Mouse (Mus musculus) lung, postnatal 4 days (tissue): ENCODE results near the gene Vmn1r36.
"Not testable (repeated sequence)": the region's sequence is repeated elsewhere in the genome, so short reads cannot be mapped to it uniquely, and the experiment has no call there.

Source experiments
- DNase-seq, 2 experiments: peaks; one replicate each; pipeline ENCODE4 v3.0.0; 2021

Gene Vmn1r36

DNA sequence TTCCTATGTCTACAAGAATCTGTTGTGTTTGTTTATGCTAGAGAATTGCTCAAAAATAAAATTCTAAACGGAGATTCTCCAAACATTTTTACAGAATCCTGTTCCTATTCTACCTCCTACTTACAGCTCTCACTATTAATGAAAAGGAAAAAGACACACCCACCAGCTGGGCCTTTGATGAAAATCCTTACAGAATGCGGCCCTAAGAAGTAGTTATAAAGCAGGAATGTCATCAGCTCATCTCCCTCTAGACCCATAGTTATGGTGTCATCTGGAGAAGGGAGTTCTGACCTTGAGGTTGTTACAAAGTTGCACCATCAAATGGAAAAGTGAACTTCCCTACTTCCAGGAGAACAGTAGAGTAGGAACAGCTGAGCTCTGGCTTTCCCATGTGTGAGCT lies at the start of gene Vmn1r36:
Gene Vmn1r36, minus strand, starts transcription at position 101 of the 400 bp plus-strand sequence.
- not testable (repeated sequence) for DNase-seq

DNA sequence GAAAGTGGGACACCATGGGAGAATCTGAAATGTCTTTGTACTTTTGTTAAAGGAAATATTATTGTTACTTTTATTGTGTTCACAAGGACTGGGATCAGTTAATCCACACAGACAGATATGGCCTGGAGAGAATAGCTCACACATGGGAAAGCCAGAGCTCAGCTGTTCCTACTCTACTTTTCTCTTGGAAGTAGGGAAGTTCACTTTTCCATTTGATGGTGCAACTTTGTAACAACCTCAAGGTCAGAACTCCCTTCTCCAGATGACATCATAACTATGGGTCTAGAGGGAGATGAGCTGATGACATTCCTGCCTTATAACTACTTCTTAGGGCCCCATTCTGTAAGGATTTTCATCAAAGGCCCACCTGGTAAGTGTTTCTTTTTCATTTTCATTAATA lies 10.1 kb upstream of the Vmn1r36 start, which contains the start of gene Vmn1r37:
Gene Vmn1r37, plus strand, starts transcription at position 301 of the 400 bp plus-strand sequence.
- not testable (repeated sequence) for DNase-seq

DNA sequence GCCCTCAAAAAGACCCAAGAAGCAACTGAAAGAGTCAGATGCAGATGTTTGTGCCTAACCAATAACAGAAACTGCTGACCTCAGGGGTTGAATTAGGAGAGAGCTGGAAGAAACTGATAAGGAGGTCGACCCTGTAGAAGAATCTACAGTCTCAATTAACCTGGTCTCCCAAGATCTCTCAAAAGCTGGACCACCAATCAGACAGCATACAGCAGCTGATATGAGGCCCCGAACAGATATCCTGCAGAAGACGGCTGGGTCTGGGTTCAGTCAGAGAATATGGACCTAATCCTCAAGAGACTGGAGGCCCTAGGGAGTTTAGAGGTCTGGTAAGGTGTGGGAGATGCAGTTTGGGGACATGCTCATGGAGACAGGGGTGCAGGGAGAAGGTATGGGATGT lies 5.1 kb downstream of the Vmn1r36 start:
- no peak for DNase-seq

DNA sequence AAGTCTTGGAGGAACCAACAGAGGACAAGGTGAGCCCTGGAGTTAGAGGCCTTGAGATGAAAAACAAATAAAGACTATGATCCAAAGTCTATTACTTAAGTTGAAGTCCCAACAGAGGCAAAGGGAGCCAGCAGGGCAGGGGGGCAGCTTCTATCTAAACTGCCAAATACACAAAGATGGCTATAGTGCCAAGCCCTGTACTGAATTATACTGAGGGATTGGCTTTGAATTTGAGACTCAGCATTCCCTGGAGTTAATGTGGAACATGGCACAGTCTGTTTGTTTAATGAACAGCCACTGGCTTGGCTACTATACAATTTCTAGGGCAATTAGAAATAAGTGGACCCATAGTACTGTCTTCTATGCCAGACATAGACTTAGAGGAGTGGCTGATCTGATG lies 10.1 kb downstream of the Vmn1r36 start:
- no peak for DNase-seq

GRCm38 (mm10) chr6:66685806-66686205 lies 33.2 kb downstream of the Vmn1r36 start, which contains the start of gene Vmn1r35:
TSS of gene Vmn1r35 (minus strand) at chr6:66685906.
- no peak for DNase-seq
